Mouse (Mus musculus): ENCODE results near the gene Gm9774. TPM values are rescaled to one million over a fixed set of nuclear protein-coding genes. Genes with fewer than 3 reads are reported as not detected.

The Gm9774 gene
- 7.3 and 25.4 TPM in 2 replicates for polyA plus RNA-seq (2015; fragmentation: Nextera tagmentation; extraction: Ambion mirVana)

GRCm38 (mm10) chr3:92429323-92429722 lies at the start of gene Gm9774:
Gene Gm9774, minus strand, starts transcription at chr3:92429423.
- H3K9ac ChIP-seq: no peak within 1 kb of the TSS
- H3K27ac ChIP-seq: no peak within 1 kb of the TSS
- H3K4me1 ChIP-seq: no peaks in the 10 kb centered on the region
- no peak within 1 kb of the TSS for H3K4me3 ChIP-seq (replicated peaks)
- no peaks in the 10 kb centered on the region for H3K9me3 ChIP-seq
- no peaks in the 10 kb centered on the region for H3K27me3 ChIP-seq (replicated peaks)
- H3K4me2 ChIP-seq: no peak within 1 kb of the TSS
- no peak for ATAC-seq (ENCODE audit: insufficient read depth, low FRiP score, low read depth)
- no peaks in the 10 kb centered on the region for H3K36me3 ChIP-seq
- WGBS: 85% methylated on average over 6 of the region's 6 CpGs

GRCm38 (mm10) chr3:92470111-92470510 lies 40.9 kb upstream of the Gm9774 start:
- Histone ChIP-seq H3K27me3 (replicated peaks) (no peaks in the 10 kb centered on the region), H3K4me1 (no peaks in the 10 kb centered on the region), H3K9me3 (no peaks in the 10 kb centered on the region), H3K4me3 (replicated peaks) (no peak overlapping the region), H3K27ac (no peak overlapping the region), H3K4me2 (no peak overlapping the region), H3K9ac (no peak overlapping the region), H3K36me3 (no peaks in the 10 kb centered on the region)
- no peak for ATAC-seq (ENCODE audit: insufficient read depth, low FRiP score, low read depth)
- 68% methylated on average over 2 of the region's 2 CpGs for WGBS

- Histone ChIP-seq H3K36me3 (no peaks in the 10 kb centered on the region), H3K4me3 (replicated peaks) (no peak overlapping the region), H3K9ac (no peak overlapping the region), H3K4me2 (no peak overlapping the region), H3K9me3 (no peaks in the 10 kb centered on the region), H3K27me3 (replicated peaks) (no peaks in the 10 kb centered on the region), H3K27ac (no peak overlapping the region), H3K4me1 (no peaks in the 10 kb centered on the region)
- ATAC-seq (ENCODE audit: insufficient read depth, low FRiP score, low read depth): no peak
Observed at GRCm38 (mm10) chr3:92467424-92467823, 38.2 kb upstream of the Gm9774 start.

- no peak for ATAC-seq (ENCODE audit: insufficient read depth, low FRiP score, low read depth)
- H3K9me3 ChIP-seq: no peaks in the 10 kb centered on the region
- no peak overlapping the region for H3K27ac ChIP-seq
Observed at GRCm38 (mm10) chr3:92466576-92466975, 37.4 kb upstream of the Gm9774 start.

GRCm38 (mm10) chr3:92458620-92459019 lies 29.4 kb upstream of the Gm9774 start, which contains the start of gene Sprr3:
Gene Sprr3, minus strand, starts transcription at chr3:92458720.
- Histone ChIP-seq H3K36me3 (no peaks in the 10 kb centered on the region), H3K4me1 (no peaks in the 10 kb centered on the region), H3K27me3 (replicated peaks) (no peaks in the 10 kb centered on the region), H3K9me3 (no peaks in the 10 kb centered on the region), H3K4me2 (no peak within 1 kb of the TSS), H3K27ac (no peak within 1 kb of the TSS), H3K4me3 (replicated peaks) (no peak within 1 kb of the TSS), H3K9ac (no peak within 1 kb of the TSS)
- ATAC-seq (ENCODE audit: insufficient read depth, low FRiP score, low read depth): no peak
- WGBS: 62% methylated on average over 2 of the region's 2 CpGs

More at GRCm38 (mm10) chr3:92466576-92466975, 37.4 kb upstream of the Gm9774 start:
- no peaks in the 10 kb centered on the region for H3K4me1 ChIP-seq
- no peaks in the 10 kb centered on the region for H3K36me3 ChIP-seq
- H3K4me3 ChIP-seq (replicated peaks): no peak overlapping the region
- whole genome bisulfite sequencing: 64% methylated on average over 1 of the region's 1 CpGs
- H3K27me3 ChIP-seq (replicated peaks): no peaks in the 10 kb centered on the region
- no peak overlapping the region for H3K4me2 ChIP-seq
- H3K9ac ChIP-seq: no peak overlapping the region

- H3K36me3 ChIP-seq: no peaks in the 10 kb centered on the region
- H3K9me3 ChIP-seq: no peaks in the 10 kb centered on the region
- no peaks in the 10 kb centered on the region for H3K4me1 ChIP-seq
- H3K4me3 ChIP-seq (replicated peaks): no peak overlapping the region
- H3K27me3 ChIP-seq (replicated peaks): no peaks in the 10 kb centered on the region
- WGBS: 83% methylated on average over 5 of the region's 5 CpGs
- H3K4me2 ChIP-seq: no peak overlapping the region
- ATAC-seq (ENCODE audit: insufficient read depth, low FRiP score, low read depth): no peak
- no peak overlapping the region for H3K27ac ChIP-seq
- H3K9ac ChIP-seq: no peak overlapping the region
Observed at GRCm38 (mm10) chr3:92455151-92455550, 25.9 kb upstream of the Gm9774 start.

GRCm38 (mm10) chr3:92440177-92440576 lies 11.0 kb upstream of the Gm9774 start:
- Histone ChIP-seq H3K9me3 (no peaks in the 10 kb centered on the region), H3K4me3 (replicated peaks) (no peak overlapping the region), H3K4me2 (no peak overlapping the region), H3K4me1 (no peaks in the 10 kb centered on the region), H3K36me3 (no peaks in the 10 kb centered on the region), H3K27ac (no peak overlapping the region), H3K27me3 (replicated peaks) (no peaks in the 10 kb centered on the region), H3K9ac (no peak overlapping the region)
- 80% methylated on average over 3 of the region's 3 CpGs for WGBS
- ATAC-seq (ENCODE audit: insufficient read depth, low FRiP score, low read depth): no peak

GRCm38 (mm10) chr3:92438689-92439088 lies 9.5 kb upstream of the Gm9774 start, which contains the start of gene Sprr1b:
Gene Sprr1b, minus strand, starts transcription at chr3:92438789.
- H3K9ac ChIP-seq: no peak within 1 kb of the TSS
- no peak for ATAC-seq (ENCODE audit: insufficient read depth, low FRiP score, low read depth)
- H3K4me2 ChIP-seq: no peak within 1 kb of the TSS
- H3K36me3 ChIP-seq: no peaks in the 10 kb centered on the region
- 96% methylated on average over 3 of the region's 3 CpGs for WGBS
- no peaks in the 10 kb centered on the region for H3K4me1 ChIP-seq
- H3K27ac ChIP-seq: no peak within 1 kb of the TSS
- H3K27me3 ChIP-seq (replicated peaks): no peaks in the 10 kb centered on the region
- H3K4me3 ChIP-seq (replicated peaks): no peak within 1 kb of the TSS
- H3K9me3 ChIP-seq: no peaks in the 10 kb centered on the region

GRCm38 (mm10) chr3:92432282-92432681 lies 3.1 kb upstream of the Gm9774 start, which contains the start of gene Sprr2k:
Gene Sprr2k, plus strand, starts transcription at chr3:92432582.
- 88% methylated on average over 2 of the region's 2 CpGs for WGBS
- H3K4me1 ChIP-seq: no peaks in the 10 kb centered on the region

GRCm38 (mm10) chr3:92417782-92418181 lies 11.4 kb downstream of the Gm9774 start, which contains the start of gene Sprr2j-ps:
Gene Sprr2j-ps, plus strand, starts transcription at chr3:92418082.
- Histone ChIP-seq H3K9ac (no peak within 1 kb of the TSS), H3K27ac (no peak within 1 kb of the TSS), H3K4me3 (replicated peaks) (no peak within 1 kb of the TSS), H3K4me1 (no peaks in the 10 kb centered on the region), H3K4me2 (no peak within 1 kb of the TSS), H3K9me3 (no peaks in the 10 kb centered on the region), H3K36me3 (no peaks in the 10 kb centered on the region), H3K27me3 (replicated peaks) (no peaks in the 10 kb centered on the region)
- 89% methylated on average over 2 of the region's 2 CpGs for WGBS
- no peak for ATAC-seq (ENCODE audit: insufficient read depth, low FRiP score, low read depth)

More at GRCm38 (mm10) chr3:92432282-92432681, 3.1 kb upstream of the Gm9774 start, which contains the start of gene Sprr2k:
- H3K9me3 ChIP-seq: no peaks in the 10 kb centered on the region
- no peak within 1 kb of the TSS for H3K4me2 ChIP-seq
- no peak within 1 kb of the TSS for H3K9ac ChIP-seq
- ATAC-seq (ENCODE audit: insufficient read depth, low FRiP score, low read depth): no peak
- H3K27ac ChIP-seq: no peak within 1 kb of the TSS
- H3K4me3 ChIP-seq (replicated peaks): no peak within 1 kb of the TSS
- no peaks in the 10 kb centered on the region for H3K27me3 ChIP-seq (replicated peaks)
- H3K36me3 ChIP-seq: no peaks in the 10 kb centered on the region

GRCm38 (mm10) chr3:92407691-92408090 lies 21.5 kb downstream of the Gm9774 start, which contains the start of gene Sprr2i:
Gene Sprr2i, plus strand, starts transcription at chr3:92407991.
- 92% methylated on average over 2 of the region's 2 CpGs for WGBS
- no peak within 1 kb of the TSS for H3K4me2 ChIP-seq

GRCm38 (mm10) chr3:92394301-92394700 lies 34.9 kb downstream of the Gm9774 start:
- H3K27me3 ChIP-seq (replicated peaks): no peaks in the 10 kb centered on the region

More at GRCm38 (mm10) chr3:92407691-92408090, 21.5 kb downstream of the Gm9774 start, which contains the start of gene Sprr2i:
- Histone ChIP-seq H3K27ac (no peak within 1 kb of the TSS), H3K9ac (no peak within 1 kb of the TSS), H3K36me3 (no peaks in the 10 kb centered on the region), H3K27me3 (replicated peaks) (no peaks in the 10 kb centered on the region), H3K9me3 (no peaks in the 10 kb centered on the region), H3K4me1 (no peaks in the 10 kb centered on the region), H3K4me3 (replicated peaks) (no peak within 1 kb of the TSS)
- no peak for ATAC-seq (ENCODE audit: insufficient read depth, low FRiP score, low read depth)

GRCm38 (mm10) chr3:92385385-92385784 lies 43.8 kb downstream of the Gm9774 start, which contains the start of gene Sprr2h:
Gene Sprr2h, plus strand, starts transcription at chr3:92385685.
- WGBS: 75% methylated on average over 1 of the region's 1 CpGs
- Histone ChIP-seq H3K4me3 (replicated peaks) (no peak within 1 kb of the TSS), H3K4me1 (no peaks in the 10 kb centered on the region), H3K9ac (no peak within 1 kb of the TSS), H3K9me3 (no peaks in the 10 kb centered on the region), H3K27me3 (replicated peaks) (no peaks in the 10 kb centered on the region), H3K36me3 (no peaks in the 10 kb centered on the region), H3K4me2 (no peak within 1 kb of the TSS), H3K27ac (no peak within 1 kb of the TSS)
- no peak for ATAC-seq (ENCODE audit: insufficient read depth, low FRiP score, low read depth)

More at GRCm38 (mm10) chr3:92394301-92394700, 34.9 kb downstream of the Gm9774 start:
- Histone ChIP-seq H3K9me3 (no peaks in the 10 kb centered on the region), H3K4me2 (no peak overlapping the region), H3K36me3 (no peaks in the 10 kb centered on the region), H3K27ac (no peak overlapping the region), H3K9ac (no peak overlapping the region), H3K4me3 (replicated peaks) (no peak overlapping the region), H3K4me1 (no peaks in the 10 kb centered on the region)
- ATAC-seq (ENCODE audit: insufficient read depth, low FRiP score, low read depth): no peak
- 46% methylated on average over 1 of the region's 1 CpGs for WGBS

All from stomach, embryonic 15.5 days (tissue).